Mouse (Mus musculus) stomach, postnatal 0 days (tissue): ENCODE results near the gene Btbd6. TPM values are rescaled to one million over a fixed set of nuclear protein-coding genes. Genes with fewer than 3 reads are reported as not detected.

Source experiments
- ATAC-seq: fragments of 200-750 bp; cut with Nextera tagmentation; 2 replicates; pipeline ENCODE4 v1.8.0; 2017; ENCODE audit not compliant: low FRiP score, low TSS enrichment
- DNase-seq: peaks from one replicate; pipeline ENCODE4 v3.0.0-alpha.2; 2016; ENCODE audit warnings: low spot score
- H3K27ac ChIP-seq: fragments of 300-500 bp; sonication (generic); replicated peaks from 2 replicates; pipeline ENCODE4 v1.5.1; 2014; ENCODE audit warnings: mild to moderate bottlenecking, control low read depth
- H3K27me3 ChIP-seq: fragments of 300-500 bp; sonication (generic); 2 replicates; pipeline ENCODE4 v1.6.1; 2014; ENCODE audit warnings: low read length; ENCODE audit not compliant: control insufficient read depth, insufficient read depth
- H3K36me3 ChIP-seq: fragments of 300-500 bp; sonication (generic); 2 replicates; pipeline ENCODE4 v1.6.1; 2014; ENCODE audit warnings: low read length, mixed read lengths; ENCODE audit not compliant: control insufficient read depth, insufficient read depth
- H3K4me1 ChIP-seq: fragments of 300-500 bp; sonication (generic); replicated peaks from 2 replicates; pipeline ENCODE4 v1.6.1; 2014; ENCODE audit warnings: antibody characterized with exemption; ENCODE audit not compliant: control insufficient read depth, insufficient read depth
- H3K4me2 ChIP-seq: fragments of 300-500 bp; sonication (generic); replicated peaks from 2 replicates; pipeline ENCODE4 v1.6.1; 2014; ENCODE audit warnings: low read depth, mild to moderate bottlenecking, control low read depth, moderate library complexity
- H3K4me3 ChIP-seq: fragments of 300-500 bp; sonication (generic); 2 replicates; pipeline ENCODE4 v1.5.1; 2014; ENCODE audit warnings: low read depth, low read length, control low read depth
- H3K9ac ChIP-seq: fragments of 300-500 bp; sonication (generic); 2 replicates; pipeline ENCODE4 v1.6.1; 2014; ENCODE audit warnings: mild to moderate bottlenecking, low read length, control low read depth, mixed read lengths
- H3K9me3 ChIP-seq: fragments of 300-500 bp; sonication (generic); 2 replicates; pipeline ENCODE4 v1.6.1; 2016; ENCODE audit warnings: low read length; ENCODE audit not compliant: control insufficient read depth
- CTCF ChIP-seq: IDR thresholded peaks from 2 replicates; pipeline ENCODE4 v1.5.1; 2016; ENCODE audit warnings: antibody characterized with exemption, low read depth, mild to moderate bottlenecking, moderate library complexity
- EP300 ChIP-seq: optimal IDR thresholded peaks from 2 replicates; pipeline ENCODE3; 2016; ENCODE audit warnings: antibody characterized with exemption
- WGBS: fragments of 180-500 bp; shearing (Covaris S2); extraction: QIAGEN DNeasy Blood & Tissue Kit; methylation state at CpG from one replicate; pipeline ENCODE4 v1.1.7; 2014; 5-methylcytosine and 5-hydroxymethylcytosine counted together
- polyA plus RNA-seq: library from polyadenylated mRNA; unstranded; fragments of >200 nt; fragmentation: Nextera tagmentation; extraction: Ambion mirVana; gene quantifications from 2 replicates; pipeline ENCODE4 v1.2.1, GENCODE M21; 2015

The Btbd6 gene
- 17.1 and 19.7 TPM in 2 replicates for polyA plus RNA-seq

DNA sequence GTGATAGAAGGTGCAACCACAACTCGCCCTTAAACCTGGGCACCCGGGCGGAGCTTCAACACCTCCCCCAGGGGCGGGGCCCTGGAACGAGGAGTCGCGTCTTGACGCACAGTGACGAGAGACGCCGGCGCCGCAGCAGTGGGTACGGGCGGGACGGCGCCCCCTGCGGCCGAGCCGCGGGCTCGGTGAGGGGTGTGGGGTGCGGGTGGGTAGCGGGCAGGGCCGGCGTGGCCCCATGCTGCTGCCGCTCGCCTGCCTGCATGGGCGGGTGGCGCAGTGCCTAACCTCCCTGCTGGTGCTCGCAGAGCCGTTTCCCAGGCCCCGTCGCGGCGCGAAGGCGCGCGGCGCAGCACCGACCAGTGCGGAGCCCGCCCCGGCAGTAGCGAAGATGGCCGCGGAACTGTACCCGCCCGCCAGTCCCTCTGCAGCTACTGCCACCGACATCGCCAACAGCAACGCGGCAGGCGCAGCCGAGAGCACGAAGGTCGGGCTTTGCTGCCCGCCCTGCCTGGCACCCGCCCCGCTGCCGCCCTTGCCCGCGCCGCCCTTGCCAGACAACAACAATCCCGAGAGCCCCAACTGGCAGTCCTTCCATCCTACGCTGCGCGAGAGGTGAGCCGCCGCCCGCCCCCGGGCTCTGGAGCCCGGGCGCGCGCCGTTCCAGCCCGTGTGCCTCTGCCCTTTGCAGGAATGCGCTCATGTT, at the start of gene Btbd6:
Gene Btbd6 (plus strand): TSS at position 112 of the 703 bp plus-strand sequence.
- peaks cover 5% of the 10 kb centered on the region for H3K4me1 ChIP-seq
- H3K9ac ChIP-seq = peak within 1 kb of the TSS; percentile 87
- H3K4me3 ChIP-seq = peak within 1 kb of the TSS; percentile 77
- peak within 1 kb of the TSS; percentile 95 for H3K27ac ChIP-seq
- peak; percentile 75 for TF ChIP-seq CTCF
- no peak for TF ChIP-seq EP300
- peak within 1 kb of the TSS; percentile 85 for H3K4me2 ChIP-seq
- under 1% methylated on average over 69 of the region's 80 CpGs for WGBS
- ATAC-seq = peak; percentile 96
- no peaks in the 10 kb centered on the region for H3K27me3 ChIP-seq
- no peaks in the 10 kb centered on the region for H3K9me3 ChIP-seq
- peaks cover 43% of the 10 kb centered on the region for H3K36me3 ChIP-seq
- peak; percentile 95 for DNase-seq

DNA sequence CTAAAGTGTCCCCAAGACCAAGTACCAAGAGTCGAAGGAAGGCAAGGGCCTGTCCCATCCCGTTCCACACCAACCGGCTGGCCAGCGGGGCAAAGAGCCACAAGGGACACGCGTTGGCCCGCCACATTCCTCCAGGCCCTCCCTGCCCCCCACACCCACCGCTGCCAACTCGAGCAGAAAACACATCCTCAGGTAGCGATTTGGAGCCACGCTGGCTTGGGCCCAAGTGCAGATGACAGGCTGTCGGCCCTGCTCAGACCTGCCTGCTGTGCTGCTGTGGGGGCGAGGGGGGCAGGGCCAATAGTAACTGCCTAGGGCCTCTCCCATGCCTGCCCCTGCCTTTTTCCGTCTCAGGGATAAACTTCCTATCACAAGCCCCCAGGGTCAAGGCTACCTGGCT, 49.0 kb upstream of the Btbd6 start:
- ATAC-seq = no peak
- Histone ChIP-seq H3K27ac (no peak overlapping the region), H3K4me1 (peaks cover 4% of the 10 kb centered on the region; the same call in 1 of the 2 replicates), H3K9ac (no peak overlapping the region), H3K4me2 (peak overlapping the region; percentile 82), H3K27me3 (no peaks in the 10 kb centered on the region; the same call in 1 of the 2 replicates), H3K9me3 (no peaks in the 10 kb centered on the region), H3K36me3 (no peaks in the 10 kb centered on the region), H3K4me3 (peak overlapping the region; percentile 48; the same call in 1 of the 2 replicates)
- TF ChIP-seq EP300 (no peak), CTCF (no peak)
- no peak for DNase-seq
- WGBS = 76% methylated on average over 14 of the region's 14 CpGs

DNA sequence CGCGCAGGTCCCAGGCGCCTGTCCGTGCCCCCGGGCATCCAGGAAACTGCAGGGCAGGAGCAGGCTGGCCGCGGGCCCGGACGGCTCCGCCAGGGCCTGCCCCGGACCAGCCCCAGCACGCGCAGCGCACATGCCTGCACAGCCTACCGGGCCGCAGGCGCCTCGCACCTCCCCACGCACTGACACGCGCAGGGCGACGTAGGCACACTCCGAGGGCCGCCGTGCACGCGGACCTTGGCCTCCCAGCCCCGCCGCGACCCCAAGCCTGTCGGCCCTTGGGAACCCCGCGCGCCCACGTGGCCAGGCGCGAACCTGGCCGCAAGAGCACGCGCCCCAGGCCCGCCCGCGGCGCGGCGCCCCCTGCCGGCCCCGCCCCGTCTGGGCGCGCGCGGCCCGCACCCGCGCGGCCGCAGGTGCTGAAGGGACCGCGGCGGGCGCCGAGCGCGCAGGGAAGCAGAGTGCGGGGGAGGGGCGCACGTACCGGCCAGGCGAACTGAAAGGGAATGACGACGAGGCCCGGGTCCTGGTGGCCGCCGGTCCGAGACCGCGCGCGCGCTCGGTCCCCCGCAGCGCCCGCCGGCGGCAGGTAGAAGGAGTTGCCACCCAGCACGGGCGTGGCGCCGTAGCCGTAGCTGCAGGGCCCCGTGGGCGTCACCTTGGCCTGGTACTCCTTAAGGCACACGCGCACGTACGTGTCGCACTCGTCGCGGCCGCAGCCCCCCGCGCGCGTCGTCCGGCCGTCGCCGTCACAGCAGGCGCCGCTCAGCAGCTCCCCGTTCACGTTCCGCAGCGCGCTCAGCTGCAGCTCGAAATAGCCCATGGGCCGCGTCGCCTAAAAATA, 47.7 kb upstream of the Btbd6 start:
- WGBS = 1% methylated on average over 104 of the region's 124 CpGs
- no peaks in the 10 kb centered on the region for H3K9me3 ChIP-seq
- peak overlapping the region; percentile 65 for H3K27ac ChIP-seq
- peak overlapping the region; percentile 82 for H3K4me2 ChIP-seq
- DNase-seq = peak; percentile 65
- peak overlapping the region; percentile 68 for H3K9ac ChIP-seq
- TF ChIP-seq CTCF = 0 out of 2 replicates have a peak, but pooled peaks have one; percentile 7
- TF ChIP-seq EP300 = no peak
- peaks cover 4% of the 10 kb centered on the region; the same call in 1 of the 2 replicates for H3K4me1 ChIP-seq
- ATAC-seq = peak; percentile 70
- H3K4me3 ChIP-seq = peak overlapping the region; percentile 48
- no peaks in the 10 kb centered on the region; the same call in 1 of the 2 replicates for H3K27me3 ChIP-seq
- no peaks in the 10 kb centered on the region for H3K36me3 ChIP-seq

DNA sequence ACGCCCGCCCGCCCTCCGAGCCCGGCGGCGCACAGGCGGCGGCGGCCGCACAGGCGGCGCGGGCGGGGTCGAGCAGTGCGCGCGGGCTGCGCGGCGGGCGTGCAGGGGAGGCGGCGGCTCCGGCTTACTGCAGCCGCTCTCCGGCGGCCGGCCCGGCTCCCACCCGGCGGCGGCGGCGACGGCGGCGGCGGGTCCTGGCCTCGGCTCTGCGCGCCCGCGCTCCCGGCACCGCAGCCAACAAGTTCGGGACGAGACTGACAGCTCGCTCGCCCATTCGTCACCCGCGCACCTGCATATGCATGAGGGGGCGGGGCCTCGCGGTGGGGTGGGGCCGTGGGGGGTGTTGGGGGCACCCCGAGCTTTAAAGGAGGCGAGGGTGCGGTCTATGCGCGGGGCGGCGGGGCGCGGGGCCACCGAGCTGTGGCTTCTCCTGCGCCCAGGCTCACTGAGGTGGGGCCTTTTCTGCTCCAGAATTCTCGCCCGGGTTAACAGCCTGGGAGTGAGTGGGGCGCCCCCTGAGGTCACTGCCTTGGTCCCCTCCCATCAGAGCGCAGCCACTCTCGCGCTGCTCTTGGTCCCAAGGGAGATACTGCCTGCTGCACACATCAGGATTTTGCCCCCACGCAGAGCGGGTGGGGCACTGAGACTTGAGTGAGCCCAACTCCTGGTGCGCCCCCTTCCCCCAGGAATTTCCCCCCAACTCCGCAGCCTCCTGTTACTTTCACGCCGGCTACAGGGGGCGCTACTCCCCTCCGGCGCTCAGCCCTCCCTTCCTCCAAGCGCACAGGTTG, 46.5 kb upstream of the Btbd6 start, which contains the start of gene Jag2:
Gene Jag2 (minus strand): TSS at position 215 of the 791 bp plus-strand sequence.
- 1% methylated on average over 43 of the region's 85 CpGs for WGBS
- no peaks in the 10 kb centered on the region for H3K36me3 ChIP-seq
- DNase-seq = peak; percentile 69
- H3K9me3 ChIP-seq = no peaks in the 10 kb centered on the region
- H3K27me3 ChIP-seq = no peaks in the 10 kb centered on the region; the same call in 1 of the 2 replicates
- peaks cover 4% of the 10 kb centered on the region; the same call in 1 of the 2 replicates for H3K4me1 ChIP-seq
- peak; percentile 38 for ATAC-seq
- peak within 1 kb of the TSS; percentile 68 for H3K9ac ChIP-seq
- peak within 1 kb of the TSS; percentile 65 for H3K27ac ChIP-seq
- peak within 1 kb of the TSS; percentile 82 for H3K4me2 ChIP-seq
- TF ChIP-seq CTCF = peak; percentile 66
- no peak for TF ChIP-seq EP300
- H3K4me3 ChIP-seq = peak within 1 kb of the TSS; percentile 48

DNA sequence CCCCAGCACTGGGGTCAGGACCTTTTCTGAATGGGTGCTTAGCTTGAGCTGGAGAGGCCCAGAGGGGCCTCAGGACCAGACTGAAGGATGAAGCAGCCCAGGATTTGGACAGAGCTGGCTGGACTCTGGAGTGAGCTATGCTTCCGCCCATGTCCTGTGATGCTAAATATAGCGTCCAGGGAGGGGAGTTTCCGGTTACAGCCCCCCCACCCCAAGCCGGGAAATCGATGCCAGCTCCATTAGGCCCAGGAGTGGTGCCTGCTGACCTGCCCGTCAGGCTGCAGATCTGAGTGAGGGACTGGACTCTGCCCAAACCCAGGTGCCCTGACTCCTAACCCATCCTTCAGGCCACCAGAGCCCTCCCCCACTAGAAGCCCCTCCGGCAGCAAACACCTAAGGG, 43.6 kb upstream of the Btbd6 start:
- Histone ChIP-seq H3K36me3 (no peaks in the 10 kb centered on the region), H3K27ac (no peak overlapping the region), H3K4me1 (peaks cover 4% of the 10 kb centered on the region; the same call in 1 of the 2 replicates), H3K4me3 (no peak overlapping the region), H3K27me3 (no peaks in the 10 kb centered on the region), H3K9ac (no peak overlapping the region), H3K4me2 (no peak overlapping the region), H3K9me3 (no peaks in the 10 kb centered on the region)
- TF ChIP-seq CTCF (no peak), EP300 (no peak)
- ATAC-seq (no peak), DNase-seq (no peak)
- WGBS = 31% methylated on average over 7 of the region's 7 CpGs
